Mouse (Mus musculus) brain, embryonic 18.5 days (tissue): ENCODE measurements at regions not wholly inside any gene's neighbourhood (a gene's known extent, or its start where the extent isn't known, plus 50 kb on each side); places are given as distances from the start of the nearest gene placed in this dataset.

ENCODE experiments used
- DNase-seq: peaks from one replicate; pipeline ENCODE4 v3.0.0-alpha.2; 2012; ENCODE audit warnings: low read depth, low spot score

- no peak for DNase-seq
Measured at GRCm38 (mm10) chr12:107723062-107723859, 234.8 kb downstream of the 3110018I06Rik start.

GRCm38 (mm10) chr12:107723860-107724320 is 235.5 kb downstream of the 3110018I06Rik start:
- no peak for DNase-seq

GRCm38 (mm10) chr12:107724467-107724866 is 236.0 kb downstream of the 3110018I06Rik start:
- no peak for DNase-seq

- DNase-seq: no peak
Measured at GRCm38 (mm10) chr12:107728865-107729264, 240.4 kb downstream of the 3110018I06Rik start.

- DNase-seq: no peak
Measured at GRCm38 (mm10) chr12:107729301-107729700, 240.9 kb downstream of the 3110018I06Rik start.

GRCm38 (mm10) chr12:107730940-107731339 is 242.5 kb downstream of the 3110018I06Rik start:
- no peak for DNase-seq

- DNase-seq: no peak
Measured at GRCm38 (mm10) chr12:107734536-107734935, 246.1 kb downstream of the 3110018I06Rik start.

GRCm38 (mm10) chr12:107742641-107743040 is 254.2 kb downstream of the 3110018I06Rik start:
- no peak for DNase-seq

- DNase-seq: no peak
Measured at GRCm38 (mm10) chr12:107744822-107745221, 256.4 kb downstream of the 3110018I06Rik start.

GRCm38 (mm10) chr12:107748481-107749380 is 254.7 kb downstream of the Bcl11b start:
- no peak for DNase-seq

GRCm38 (mm10) chr12:107749381-107750085 is 253.9 kb downstream of the Bcl11b start:
- DNase-seq: no peak

- DNase-seq: no peak
Measured at GRCm38 (mm10) chr12:107750285-107750927, 253.0 kb downstream of the Bcl11b start.

GRCm38 (mm10) chr12:107752126-107752525 is 251.3 kb downstream of the Bcl11b start:
- DNase-seq: no peak

GRCm38 (mm10) chr12:107752587-107752986 is 250.8 kb downstream of the Bcl11b start:
- DNase-seq: no peak

GRCm38 (mm10) chr12:107753022-107753421 is 250.4 kb downstream of the Bcl11b start:
- DNase-seq: no peak

GRCm38 (mm10) chr12:107753536-107753935 is 249.9 kb downstream of the Bcl11b start:
- no peak for DNase-seq

GRCm38 (mm10) chr12:107754885-107755284 is 248.5 kb downstream of the Bcl11b start:
- no peak for DNase-seq

- no peak for DNase-seq
Measured at GRCm38 (mm10) chr12:107755820-107756517, 247.4 kb downstream of the Bcl11b start.

GRCm38 (mm10) chr12:107757184-107757583 is 246.2 kb downstream of the Bcl11b start:
- no peak for DNase-seq

- peak; percentile 16 for DNase-seq
Measured at GRCm38 (mm10) chr12:107757996-107758791, 245.2 kb downstream of the Bcl11b start.
